Mouse (Mus musculus) G1E (cell line): ENCODE measurements around the gene Ddx24. TPM values are rescaled to one million over a fixed set of nuclear protein-coding genes. Genes with fewer than 3 reads are reported as not detected.

Experiments used
- ATAC-seq: 2 replicates; pipeline ENCODE4 v1.8.0; 2016; ENCODE audit warnings: mild to moderate bottlenecking; ENCODE audit not compliant: insufficient number of reproducible peaks, poor library complexity, low FRiP score, severe bottlenecking; ENCODE audit errors: extremely low read depth
- DNase-seq: peaks from one replicate; pipeline ENCODE4 v3.0.0; 2012; ENCODE audit warnings: low spot score
- H3K27me3 ChIP-seq: 2 replicates; pipeline ENCODE4 v1.6.1; 2012; ENCODE audit warnings: mild to moderate bottlenecking, low read length, inconsistent platforms; ENCODE audit not compliant: insufficient read depth
- H3K36me3 ChIP-seq: replicated peaks from 2 replicates; pipeline ENCODE3; 2012; ENCODE audit warnings: mild to moderate bottlenecking, inconsistent platforms
- H3K4me1 ChIP-seq: 2 replicates; pipeline ENCODE4 v1.6.1; 2012; ENCODE audit warnings: low read depth, low read length, inconsistent platforms, mixed read lengths; ENCODE audit not compliant: insufficient read depth
- H3K4me3 ChIP-seq: 2 replicates; pipeline ENCODE4 v1.5.1; 2012; ENCODE audit warnings: low read depth, mild to moderate bottlenecking, inconsistent platforms, low read length, moderate library complexity, mixed read lengths
- H3K9me3 ChIP-seq: replicated peaks from 2 replicates; pipeline ENCODE4 v1.6.1; 2012; ENCODE audit warnings: inconsistent platforms
- CTCF ChIP-seq: IDR thresholded peaks from 2 replicates; pipeline ENCODE4 v1.5.1; 2012; ENCODE audit warnings: low read depth, low read length, inconsistent platforms, mixed read lengths
- GATA1 ChIP-seq: IDR thresholded peaks from 2 replicates; pipeline ENCODE4 v1.6.1; 2012; ENCODE audit warnings: borderline replicate concordance, low read length, inconsistent platforms, mixed read lengths
- GATA2 ChIP-seq: IDR thresholded peaks from 2 replicates; pipeline ENCODE4 v1.6.1; 2012; ENCODE audit warnings: low read depth, low read length, inconsistent platforms, borderline replicate concordance
- POLR2AphosphoS5 ChIP-seq: IDR thresholded peaks from 2 replicates; pipeline ENCODE4 v1.6.1; 2012; ENCODE audit warnings: low read depth, low read length, inconsistent platforms; ENCODE audit not compliant: insufficient replicate concordance
- TAL1 ChIP-seq: conservative IDR thresholded peaks from 2 replicates; pipeline ENCODE4 v1.6.1; 2012; ENCODE audit warnings: low read depth, low read length, inconsistent platforms, mixed read lengths
- polyA plus RNA-seq: library from polyadenylated mRNA; stranded (reverse); fragments of >175 nt; gene quantifications from 2 replicates; pipeline ENCODE4 v1.2.3, GENCODE M21; 2012
- total RNA-seq, 2 experiments: library from RNA; stranded (forward) in 1 of 2; stranded (reverse) in 1 of 2; fragments of 200-1000 nt in 1 of 2; fragments of >200 nt in 1 of 2; fragmentation: Nextera tagmentation in 1 of 2; gene quantifications; 2 replicates each; pipeline ENCODE4 v1.2.3; 2014 to 2017

Gene Ddx24
- total and polyA plus RNA-seq, 3 experiments, result 66.8 to 244 (median 243) TPM

- Histone ChIP-seq H3K9me3 (no peaks in the 10 kb centered on the region), H3K4me1 (peaks cover 68% of the 10 kb centered on the region), H3K27me3 (no peaks in the 10 kb centered on the region), H3K36me3 (no peaks in the 10 kb centered on the region), H3K4me3 (no peak overlapping the region)
- TF ChIP-seq GATA1 (no peak), TAL1 (no peak), GATA2 (no peak), CTCF (no peak), POLR2AphosphoS5 (no peak)
- peak; percentile 41 for DNase-seq
- ATAC-seq, result no peak
Observed at GRCm38 (mm10) chr12:103376774-103377173, 48.9 kb downstream of the Ddx24 start.

- DNase-seq (no peak), ATAC-seq (no peak)
- H3K4me1 ChIP-seq, result peaks cover 72% of the 10 kb centered on the region
- H3K4me3 ChIP-seq, result no peak overlapping the region
- H3K9me3 ChIP-seq, result no peaks in the 10 kb centered on the region
- H3K27me3 ChIP-seq, result peaks cover under 1% of the 10 kb centered on the region
- H3K36me3 ChIP-seq, result no peaks in the 10 kb centered on the region
- TF ChIP-seq CTCF (no peak), GATA1 (no peak)
Observed at GRCm38 (mm10) chr12:103376124-103376523, 49.5 kb downstream of the Ddx24 start.

DNA sequence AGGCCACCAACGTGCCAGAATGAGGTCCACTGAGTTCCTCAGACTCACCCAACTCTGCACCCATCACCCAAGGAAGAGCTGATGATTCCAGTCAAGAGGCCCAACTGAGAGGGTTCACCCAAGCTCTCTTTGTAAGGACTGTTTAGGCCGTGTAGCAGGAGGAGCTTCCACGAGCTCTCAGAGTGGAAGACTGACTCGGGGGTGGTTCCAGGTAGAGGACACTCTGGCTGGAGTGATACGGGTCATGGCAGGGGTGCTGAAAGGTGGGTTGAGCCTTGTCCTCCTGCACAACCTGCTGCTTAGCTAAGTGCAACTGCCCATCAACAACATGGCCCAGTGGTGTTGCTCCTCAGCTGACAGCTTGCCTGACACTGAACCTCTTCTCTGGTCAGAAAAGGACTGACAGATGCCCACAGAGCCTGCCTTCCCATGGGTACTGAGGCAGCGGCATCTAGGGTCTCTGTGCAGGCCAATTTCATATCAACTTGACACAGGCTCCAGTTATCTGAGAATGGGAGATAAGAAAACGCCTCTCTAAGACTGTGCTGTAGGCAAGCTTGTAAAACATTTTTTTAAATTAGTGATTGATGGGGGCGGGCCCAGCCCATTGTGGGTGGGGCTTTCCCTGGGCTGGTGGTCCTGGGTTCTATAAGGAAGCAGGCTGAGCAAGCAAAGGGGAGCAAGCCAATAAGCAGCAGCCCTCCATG, 51.9 kb downstream of the Ddx24 start:
- peak overlapping the region; percentile 61; the same call in 1 of the 2 replicates for H3K4me3 ChIP-seq
- peak; percentile 86 for ATAC-seq
- 0 out of 2 replicates have a peak, but pooled peaks have one; percentile 32 for TF ChIP-seq POLR2AphosphoS5
- TF ChIP-seq TAL1, result peak; percentile 84
- no peak for TF ChIP-seq GATA1

GRCm38 (mm10) chr12:103371711-103372110, 53.9 kb downstream of the Ddx24 start:
- H3K9me3 ChIP-seq, result no peaks in the 10 kb centered on the region
- H3K4me3 ChIP-seq, result no peak overlapping the region
- H3K36me3 ChIP-seq, result no peaks in the 10 kb centered on the region
- DNase-seq (peak; percentile 63), ATAC-seq (no peak)
- no peak for TF ChIP-seq POLR2AphosphoS5
- TF ChIP-seq TAL1, result no peak
- no peak for TF ChIP-seq GATA2
- peak; percentile 99 for TF ChIP-seq CTCF
- no peak for TF ChIP-seq GATA1
- H3K4me1 ChIP-seq, result peaks cover 76% of the 10 kb centered on the region
- peaks cover 39% of the 10 kb centered on the region for H3K27me3 ChIP-seq

More for the DNA sequence above, 51.9 kb downstream of the Ddx24 start:
- Histone ChIP-seq H3K4me1 (peaks cover 78% of the 10 kb centered on the region), H3K9me3 (no peaks in the 10 kb centered on the region), H3K27me3 (peaks cover 20% of the 10 kb centered on the region), H3K36me3 (no peaks in the 10 kb centered on the region)
- DNase-seq, result peak; percentile 78

GRCm38 (mm10) chr12:103370861-103371260, 54.8 kb downstream of the Ddx24 start:
- DNase-seq (no peak), ATAC-seq (no peak)
- Histone ChIP-seq H3K4me1 (peaks cover 68% of the 10 kb centered on the region), H3K27me3 (peaks cover 48% of the 10 kb centered on the region), H3K36me3 (no peaks in the 10 kb centered on the region), H3K9me3 (no peaks in the 10 kb centered on the region), H3K4me3 (no peak overlapping the region)
- TF ChIP-seq CTCF, result no peak
- no peak for TF ChIP-seq GATA2
- no peak for TF ChIP-seq TAL1
- no peak for TF ChIP-seq POLR2AphosphoS5
- no peak for TF ChIP-seq GATA1

- no peak for ATAC-seq
- Histone ChIP-seq H3K4me3 (no peak overlapping the region), H3K9me3 (no peaks in the 10 kb centered on the region), H3K4me1 (peaks cover 47% of the 10 kb centered on the region), H3K36me3 (no peaks in the 10 kb centered on the region), H3K27me3 (peaks cover 62% of the 10 kb centered on the region)
- TF ChIP-seq CTCF (no peak), POLR2AphosphoS5 (no peak), GATA1 (no peak), TAL1 (no peak), GATA2 (no peak)
- DNase-seq, result no peak
Observed at GRCm38 (mm10) chr12:103368777-103369176, 56.9 kb downstream of the Ddx24 start.

- H3K36me3 ChIP-seq, result no peaks in the 10 kb centered on the region
- no peaks in the 10 kb centered on the region for H3K9me3 ChIP-seq
- H3K27me3 ChIP-seq, result peaks cover 66% of the 10 kb centered on the region
- no peak for DNase-seq
- H3K4me3 ChIP-seq, result no peak overlapping the region; the same call in 1 of the 2 replicates
- TF ChIP-seq CTCF (no peak), POLR2AphosphoS5 (no peak)
- ATAC-seq, result no peak
- H3K4me1 ChIP-seq, result peaks cover 42% of the 10 kb centered on the region
Observed at GRCm38 (mm10) chr12:103368326-103368669, 57.3 kb downstream of the Ddx24 start.
